ENCODE assay signal across 20 mouse cellular contexts in genomic region chr5:114238924-114239323, GRCm38 (mm10). TPM values are rescaled to one million over a fixed set of nuclear protein-coding genes. Genes with fewer than 3 reads are reported as not detected.
DNase-seq lines count a peak whose midpoint lies in the region; ATAC-seq and TF ChIP-seq lines count a peak whose summit lies in the region.
"Had no signal": no experiment of that assay in that cellular context is flagged by ENCODE, and none has a peak within 500 bp of the region (broad histone marks: within the 10 kb centered on the region; RNA-seq: fewer than 3 reads in every experiment).

No protein-coding gene starts in this region.

- ATAC-seq in kidney, postnatal 0 days (replicated peaks; ENCODE audit: low FRiP score, low read depth) = no peak
- ATAC-seq in stomach, postnatal 0 days (ENCODE audit: low FRiP score, low TSS enrichment) = no peak
- ATAC-seq in forebrain, embryonic 13.5 days = no peak
- ATAC-seq: hindbrain, embryonic 16.5 days had no signal

- no peaks in the 10 kb centered on the region for H3K36me3 ChIP-seq in kidney, postnatal 0 days (ENCODE audit: insufficient read depth, low read length)
- no peaks in the 10 kb centered on the region for H3K36me3 ChIP-seq in stomach, postnatal 0 days (ENCODE audit: control insufficient read depth, insufficient read depth, low read length)
- H3K36me3 ChIP-seq in forebrain, embryonic 13.5 days (ENCODE audit: poor library complexity, severe bottlenecking) = no peaks in the 10 kb centered on the region
- H3K36me3 ChIP-seq: limb, embryonic 15.5 days had no signal

- H3K4me3 ChIP-seq in kidney, postnatal 0 days (replicated peaks; ENCODE audit: low read depth, low read length) = no peak overlapping the region
- no peak overlapping the region for H3K4me3 ChIP-seq in stomach, postnatal 0 days (ENCODE audit: low read depth, low read length)
- no peak overlapping the region for H3K4me3 ChIP-seq in forebrain, embryonic 13.5 days
- H3K4me3 ChIP-seq: limb, embryonic 15.5 days; myocyte had no signal

- peak; percentile 29 for DNase-seq in kidney, postnatal 0 days (ENCODE audit: low spot score)
- DNase-seq in kidney, adult 18-20 months = no peak
- peak; percentile 11 for DNase-seq in thymus, postnatal 0 days (ENCODE audit: low spot score)
- no peak for DNase-seq in thymus, postnatal 10 days (ENCODE audit: low spot score in 2 of 2)
- peak; percentile 28 for DNase-seq in WW6 (ENCODE audit: low read depth, low spot score)
- peak; percentile 23 for DNase-seq in stomach, postnatal 0 days (ENCODE audit: low spot score)
- DNase-seq in layer of hippocampus, postnatal 10 days (ENCODE audit: low spot score in 2 of 2) = no peak
- DNase-seq: adrenal gland, adult 2 months; cerebellum, adult 9-11 months; gastrocnemius, postnatal 14 days; kidney, adult 9 months had no signal

- no peaks in the 10 kb centered on the region for H3K9me3 ChIP-seq in kidney, postnatal 0 days (replicated peaks; ENCODE audit: low read length)
- H3K9me3 ChIP-seq in stomach, postnatal 0 days (ENCODE audit: control insufficient read depth, low read length) = no peaks in the 10 kb centered on the region
- no peaks in the 10 kb centered on the region for H3K9me3 ChIP-seq in forebrain, embryonic 13.5 days (replicated peaks)
- H3K9me3 ChIP-seq: limb, embryonic 15.5 days had no signal

- no peak for TF ChIP-seq CTCF in kidney, postnatal 0 days (IDR thresholded peaks at IDR 0.05; ENCODE audit: low read depth)
- TF ChIP-seq CTCF in stomach, postnatal 0 days (IDR thresholded peaks at IDR 0.05; ENCODE audit: low read depth) = no peak

- no peak for TF ChIP-seq EP300 in stomach, postnatal 0 days (optimal IDR thresholded peaks at IDR 0.05)

- 34% methylated on average over 7 of the region's 7 CpGs for WGBS in kidney, postnatal 0 days
- 25% methylated on average over 7 of the region's 7 CpGs for whole genome bisulfite sequencing in stomach, postnatal 0 days
- 34% methylated on average over 7 of the region's 7 CpGs for WGBS in forebrain, embryonic 13.5 days

- H3K27ac ChIP-seq in kidney, postnatal 0 days = no peak overlapping the region
- H3K27ac ChIP-seq in stomach, postnatal 0 days (replicated peaks) = no peak overlapping the region
- H3K27ac ChIP-seq in forebrain, embryonic 13.5 days = no peak overlapping the region
- H3K27ac ChIP-seq: limb, embryonic 15.5 days had no signal

- H3K4me2 ChIP-seq in kidney, postnatal 0 days (ENCODE audit: low read length) = no peak overlapping the region
- H3K4me2 ChIP-seq in stomach, postnatal 0 days (replicated peaks; ENCODE audit: low read depth) = no peak overlapping the region
- no peak overlapping the region for H3K4me2 ChIP-seq in forebrain, embryonic 13.5 days
- H3K4me2 ChIP-seq: heart, embryonic 11.5 days; limb, embryonic 15.5 days; midbrain, embryonic 11.5 days had no signal

- no peak overlapping the region for H3K9ac ChIP-seq in kidney, postnatal 0 days (ENCODE audit: low read depth, low read length)
- no peak overlapping the region for H3K9ac ChIP-seq in stomach, postnatal 0 days (ENCODE audit: low read length)
- no peak overlapping the region for H3K9ac ChIP-seq in forebrain, embryonic 13.5 days
- H3K9ac ChIP-seq: limb, embryonic 15.5 days had no signal

- H3K4me1 ChIP-seq in kidney, postnatal 0 days (replicated peaks; ENCODE audit: insufficient read depth, low read length) = no peaks in the 10 kb centered on the region
- H3K4me1 ChIP-seq in stomach, postnatal 0 days (replicated peaks; ENCODE audit: control insufficient read depth, insufficient read depth) = no peaks in the 10 kb centered on the region
- H3K4me1 ChIP-seq in forebrain, embryonic 13.5 days = peaks cover 5% of the 10 kb centered on the region; the same call in 1 of the 2 replicates
- H3K4me1 ChIP-seq: limb, embryonic 15.5 days had no signal

- H3K27me3 ChIP-seq in kidney, postnatal 0 days (ENCODE audit: insufficient read depth, low read length) = no peaks in the 10 kb centered on the region
- no peaks in the 10 kb centered on the region for H3K27me3 ChIP-seq in stomach, postnatal 0 days (ENCODE audit: control insufficient read depth, insufficient read depth, low read length)
- no peaks in the 10 kb centered on the region for H3K27me3 ChIP-seq in forebrain, embryonic 13.5 days
- H3K27me3 ChIP-seq: limb, embryonic 15.5 days had no signal

RNA-seq across cellular contexts. Expression of gene Foxn4, which starts 34.7 kb away (rescaled TPM):
- polyA plus RNA-seq in kidney, postnatal 0 days (2015; fragmentation: Nextera tagmentation; extraction: Ambion mirVana) = not detected in 2 replicates
- 0.05 and 0.13 TPM in 2 replicates for polyA plus RNA-seq in thymus, postnatal 0 days (2015; fragmentation: Nextera tagmentation; extraction: Ambion mirVana)
- not detected in 2 replicates for polyA plus RNA-seq in stomach, postnatal 0 days (2015; fragmentation: Nextera tagmentation; extraction: Ambion mirVana)
- not detected for total RNA-seq in layer of hippocampus, postnatal 10 days (2021)
- 0.12 and 0.31 TPM in 2 replicates for polyA plus RNA-seq in forebrain, embryonic 13.5 days (2015; fragmentation: Nextera tagmentation; extraction: Ambion mirVana)
- total RNA-seq: adrenal gland, adult 2 months; gastrocnemius, postnatal 14 days; heart, postnatal 25 days; left cerebral cortex, postnatal 14 days had no signal
- polyA plus RNA-seq: adrenal gland, adult 2 months; heart, embryonic 11.5 days; limb, embryonic 15.5 days; spleen, adult 2 months had no signal

RNA-seq across cellular contexts. Expression of gene Myo1h, which starts 50.0 kb away (rescaled TPM):
- 1.4 and 1.6 TPM in 2 replicates for polyA plus RNA-seq in kidney, postnatal 0 days (2015; fragmentation: Nextera tagmentation; extraction: Ambion mirVana)
- 0.27 and 0.55 TPM in 2 replicates for polyA plus RNA-seq in thymus, postnatal 0 days (2015; fragmentation: Nextera tagmentation; extraction: Ambion mirVana)
- 3.0 and 3.8 TPM in 2 replicates for polyA plus RNA-seq in stomach, postnatal 0 days (2015; fragmentation: Nextera tagmentation; extraction: Ambion mirVana)
- total RNA-seq in layer of hippocampus, postnatal 10 days (2021) = under 1 TPM; 0.62 to 0.67 TPM
- 0.56 and 0.62 TPM in 2 replicates for polyA plus RNA-seq in forebrain, embryonic 13.5 days (2015; fragmentation: Nextera tagmentation; extraction: Ambion mirVana)
- total RNA-seq: heart, postnatal 25 days had no signal
- polyA plus RNA-seq: adrenal gland, adult 2 months had no signal

Comparison
In these comparisons a context has a peak if more than half of its experiments do, and no peak if none do; other contexts are left out.
1. DNase-seq: peak in kidney, postnatal 0 days (single experiment), thymus, postnatal 0 days (single experiment), WW6 (single experiment) and stomach, postnatal 0 days (single experiment); none in kidney, adult 18-20 months (single experiment), thymus, postnatal 10 days (0 of 2) and layer of hippocampus, postnatal 10 days (0 of 2).